ENCODE assay signal across 7 mouse cellular contexts in the genomic region with DNA sequence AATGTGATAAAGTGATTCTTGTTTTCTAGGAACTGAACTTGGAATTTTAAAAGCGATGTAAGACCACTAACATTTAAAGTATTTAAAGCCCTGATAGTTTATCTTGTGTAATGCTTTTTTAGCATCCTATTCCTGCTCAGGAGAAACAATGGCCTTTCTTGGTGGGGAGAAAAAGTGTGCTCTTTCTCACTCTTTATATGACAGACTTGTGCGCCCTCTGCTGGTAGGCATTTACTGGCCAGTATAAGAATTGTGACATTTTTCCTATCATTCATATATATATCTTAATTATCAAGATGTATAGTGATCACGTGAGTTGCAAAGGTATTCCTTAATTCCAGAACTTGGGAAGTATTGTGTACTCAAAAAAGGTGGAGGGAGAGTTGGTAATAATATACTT.
DNase-seq lines count a peak whose midpoint lies in the region; ATAC-seq and TF ChIP-seq lines count a peak whose summit lies in the region.

No protein-coding gene starts in this region.

- H3K4me1 ChIP-seq in limb, embryonic 14.5 days (ENCODE audit: control insufficient read depth, insufficient read depth, low read length), result no peaks in the 10 kb centered on the region

- no peak overlapping the region for H3K9ac ChIP-seq in limb, embryonic 14.5 days (ENCODE audit: low read depth, low read length, severe bottlenecking)

- 65% methylated on average over 3 of the region's 3 CpGs for WGBS in limb, embryonic 14.5 days

- TF ChIP-seq POLR2A in limb, embryonic 14.5 days (IDR thresholded peaks at IDR 0.05; ENCODE audit: borderline replicate concordance, extremely low read depth, insufficient read depth, insufficient read length), result no peak

- ATAC-seq in limb, embryonic 14.5 days (ENCODE audit: low FRiP score, low read depth), result no peak

- H3K4me2 ChIP-seq in limb, embryonic 14.5 days (replicated peaks; ENCODE audit: low read depth, low read length, severe bottlenecking), result no peak overlapping the region

- peak; percentile 72 for DNase-seq in urinary bladder, postnatal 14 days (ENCODE audit: low spot score)
- no peak for DNase-seq in urinary bladder, postnatal 10 days (ENCODE audit: low spot score)
- peak; percentile 64 to 69 for DNase-seq in adrenal gland, postnatal 36 days
- peak; percentile 16 for DNase-seq in embryo, embryonic 11.5 days (ENCODE audit: low read depth, low spot score)
- DNase-seq in induced T-regulatory cell, adult 2 months (ENCODE audit: low read depth), result peak; percentile 84
- peak; percentile 72 for DNase-seq in limb, embryonic 14.5 days (ENCODE audit: low spot score)
- DNase-seq in retina, embryonic 14.5 days (ENCODE audit: low spot score), result peak; percentile 84

- H3K27me3 ChIP-seq in limb, embryonic 14.5 days (ENCODE audit: control insufficient read depth, insufficient read depth, low read length), result no peaks in the 10 kb centered on the region

- peaks cover 63% of the 10 kb centered on the region for H3K36me3 ChIP-seq in limb, embryonic 14.5 days (ENCODE audit: control insufficient read depth, insufficient read depth, low read length)

- no peak overlapping the region for H3K4me3 ChIP-seq in limb, embryonic 14.5 days (replicated peaks; ENCODE audit: low read length)

- H3K27ac ChIP-seq in limb, embryonic 14.5 days (replicated peaks; ENCODE audit: low read depth, low read length), result no peak overlapping the region

- H3K9me3 ChIP-seq in limb, embryonic 14.5 days (ENCODE audit: control insufficient read depth, low read length), result no peaks in the 10 kb centered on the region
